Mouse (Mus musculus) hematopoietic multipotent progenitor cell, adult 10-12 weeks (in vitro differentiated cells): ENCODE data around the gene Diaph3. TPM values are rescaled to one million over a fixed set of nuclear protein-coding genes. Genes with fewer than 3 reads are reported as not detected.

Source experiments
- polyA plus RNA-seq: library from polyadenylated mRNA; stranded (reverse); fragments of >175 nt; gene quantifications from 2 replicates; pipeline ENCODE4 v1.2.3, GENCODE M21; 2012; ENCODE audit warnings: low replicate concordance

Diaph3 gene
- polyA plus RNA-seq, result 5.8 and 10.1 TPM in 2 replicates

GRCm38 (mm10) chr14:87140963-87141486 is at the start of gene Diaph3:
Gene Diaph3 (minus strand): TSS chr14:87141235.

